Mouse (Mus musculus) thymus, adult 2 months (tissue): Measurements from ENCODE around the gene Plekha5. TPM values are rescaled to one million over a fixed set of nuclear protein-coding genes. Genes with fewer than 3 reads are reported as not detected.
A peak's percentile ranks its signal among the peaks of the same experiment; 100 is the strongest.

Experiments
- DNase-seq: peaks from one replicate; pipeline ENCODE4 v3.0.0; 2021
- H3K27ac ChIP-seq: fragments of 200-500 bp; 2 replicates; pipeline ENCODE4 v1.5.1; 2012; ENCODE audit warnings: low read length, control low read depth; ENCODE audit not compliant: control insufficient read depth, insufficient read depth
- H3K27me3 ChIP-seq: fragments of 200-500 bp; 2 replicates; pipeline ENCODE4 v1.6.1; 2012; ENCODE audit warnings: mild to moderate bottlenecking, low read length, moderate library complexity, mixed read lengths; ENCODE audit not compliant: control insufficient read depth, insufficient read depth
- H3K36me3 ChIP-seq: fragments of 200-500 bp; 2 replicates; pipeline ENCODE4 v1.6.1; 2012; ENCODE audit warnings: mild to moderate bottlenecking, low read length, moderate library complexity; ENCODE audit not compliant: control insufficient read depth, insufficient read depth
- H3K4me1 ChIP-seq: fragments of 200-500 bp; replicated peaks from 2 replicates; pipeline ENCODE4 v1.6.1; 2012; ENCODE audit warnings: low read length; ENCODE audit not compliant: control insufficient read depth, insufficient read depth
- H3K4me3 ChIP-seq: fragments of 200-500 bp; 2 replicates; pipeline ENCODE4 v1.5.1; 2012; ENCODE audit warnings: mild to moderate bottlenecking, low read length, control low read depth, moderate library complexity; ENCODE audit not compliant: control insufficient read depth, insufficient read depth
- CTCF ChIP-seq: fragments of 200-500 bp; IDR thresholded peaks from 2 replicates; pipeline ENCODE4 v1.5.1; 2012; ENCODE audit warnings: mild to moderate bottlenecking, control low read depth, low read length, moderate library complexity, borderline replicate concordance; ENCODE audit not compliant: control insufficient read depth, poor library complexity, insufficient read depth; ENCODE audit errors: extremely low read depth
- POLR2A ChIP-seq: fragments of 200-500 bp; IDR thresholded peaks from 2 replicates; pipeline ENCODE4 v1.6.1; 2012; ENCODE audit warnings: mild to moderate bottlenecking, low read length, control low read depth, moderate library complexity; ENCODE audit not compliant: control insufficient read depth, poor library complexity, insufficient read depth; ENCODE audit errors: extremely low read depth
- WGBS: fragments of 180-500 bp; shearing (Covaris S2); methylation state at CpG from one replicate; pipeline ENCODE4 v1.1.7; 2018; 5-methylcytosine and 5-hydroxymethylcytosine counted together
- polyA plus RNA-seq: library from polyadenylated mRNA; depleted of rRNA; stranded (reverse); fragments of >200 nt; gene quantifications from 2 replicates; pipeline ENCODE4 v1.2.3, GENCODE M21; 2012

Gene Plekha5
- polyA plus RNA-seq, 1 experiment = 25.5 TPM

DNA sequence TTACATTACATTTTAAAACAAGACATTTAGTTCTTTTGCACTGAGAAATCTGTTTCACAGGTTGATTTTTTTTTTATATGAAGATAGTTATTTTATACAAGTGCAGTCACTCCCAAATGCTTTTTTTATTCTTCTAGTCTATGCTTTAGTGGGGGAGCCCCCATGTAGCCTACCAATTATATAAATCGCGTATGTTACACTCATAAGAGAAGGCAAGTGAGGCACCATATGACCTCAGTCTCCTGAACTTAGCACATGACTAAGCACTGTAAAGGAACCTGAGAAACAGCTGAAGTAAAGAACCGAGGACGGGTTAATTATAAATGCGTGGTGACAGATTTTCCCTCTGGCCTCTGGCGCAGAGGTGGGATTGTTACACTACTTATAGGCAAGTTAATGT, 43.0 kb downstream of the Plekha5 start:
- no peak for TF ChIP-seq POLR2A
- TF ChIP-seq CTCF = no peak
- no peak overlapping the region for H3K4me3 ChIP-seq
- no peaks in the 10 kb centered on the region for H3K36me3 ChIP-seq
- no peak for DNase-seq
- no peaks in the 10 kb centered on the region for H3K27me3 ChIP-seq
- 81% methylated on average over 6 of the region's 6 CpGs for WGBS
- peaks cover 5% of the 10 kb centered on the region for H3K4me1 ChIP-seq
- H3K27ac ChIP-seq = no peak overlapping the region

DNA sequence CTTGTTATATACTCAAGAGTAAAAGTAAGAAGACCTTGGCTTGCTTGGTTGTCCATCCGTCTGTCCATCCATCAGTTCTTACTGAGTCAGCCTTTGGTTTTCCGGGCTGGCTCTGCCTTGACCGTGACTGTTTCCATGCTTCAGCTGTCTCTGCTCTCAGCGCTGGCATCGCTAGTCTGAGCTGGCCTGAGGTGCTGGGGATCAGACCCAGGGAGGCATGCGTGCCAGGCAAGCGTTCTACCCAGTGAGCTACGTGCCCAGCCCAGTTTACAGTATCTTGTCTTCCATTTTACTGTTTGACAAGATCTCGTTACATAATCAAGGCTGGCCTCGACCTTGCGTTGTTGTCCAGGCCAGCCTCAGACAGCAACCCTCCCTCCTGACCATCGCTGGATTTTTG, 44.0 kb downstream of the Plekha5 start:
- no peaks in the 10 kb centered on the region for H3K27me3 ChIP-seq
- DNase-seq = no peak
- no peaks in the 10 kb centered on the region for H3K36me3 ChIP-seq
- H3K4me3 ChIP-seq = no peak overlapping the region
- no peak overlapping the region for H3K27ac ChIP-seq
- peaks cover 5% of the 10 kb centered on the region for H3K4me1 ChIP-seq
- no peak for TF ChIP-seq CTCF
- no peak for TF ChIP-seq POLR2A
- WGBS = 96% methylated on average over 12 of the region's 12 CpGs

DNA sequence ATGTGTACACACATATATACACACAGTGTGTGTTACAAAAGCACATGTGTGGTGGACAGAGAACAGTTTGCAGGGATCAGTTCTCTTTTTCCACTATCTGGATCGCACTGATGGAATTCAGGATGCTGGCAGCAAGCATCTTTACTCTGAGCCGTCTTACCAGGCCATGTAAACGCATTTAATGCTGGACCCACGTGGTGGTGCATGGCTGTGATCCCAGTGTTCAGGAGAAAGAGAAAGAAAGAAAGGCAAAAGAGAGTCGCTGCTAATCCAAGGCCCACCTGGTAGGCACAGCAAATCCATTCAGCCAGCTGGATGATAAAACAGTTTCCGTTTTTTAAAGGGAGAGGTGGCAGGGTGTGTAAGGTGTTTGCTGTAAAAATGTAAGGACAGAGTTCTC, 45.9 kb downstream of the Plekha5 start:
- no peak for DNase-seq
- H3K4me3 ChIP-seq = no peak overlapping the region
- no peaks in the 10 kb centered on the region for H3K4me1 ChIP-seq
- 96% methylated on average over 6 of the region's 6 CpGs for WGBS
- H3K27ac ChIP-seq = no peak overlapping the region
- TF ChIP-seq POLR2A = no peak
- no peak for TF ChIP-seq CTCF
- no peaks in the 10 kb centered on the region for H3K36me3 ChIP-seq
- H3K27me3 ChIP-seq = no peaks in the 10 kb centered on the region

DNA sequence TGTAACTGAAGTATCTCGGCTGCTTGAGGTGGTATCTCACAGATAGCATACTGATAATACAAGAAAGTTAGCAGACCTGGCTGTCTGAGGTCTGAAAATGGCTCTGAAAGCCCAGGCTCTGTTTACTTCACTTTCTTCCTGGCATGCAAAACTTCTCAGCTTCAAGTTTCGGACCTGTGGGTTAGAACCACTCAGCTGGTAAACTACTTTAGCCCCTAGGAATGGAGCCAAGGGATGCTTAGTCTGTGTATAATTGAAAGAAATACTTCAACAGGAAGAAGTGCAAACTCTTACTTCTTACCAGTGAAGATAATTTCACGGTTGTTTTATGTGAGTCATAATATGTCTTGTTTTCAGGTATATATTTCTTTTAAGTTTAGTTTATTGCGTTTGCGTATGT, 47.9 kb downstream of the Plekha5 start:
- H3K27ac ChIP-seq = no peak overlapping the region
- no peaks in the 10 kb centered on the region for H3K4me1 ChIP-seq
- no peak for TF ChIP-seq POLR2A
- no peak for TF ChIP-seq CTCF
- DNase-seq = no peak
- 93% methylated on average over 5 of the region's 5 CpGs for WGBS
- no peaks in the 10 kb centered on the region for H3K27me3 ChIP-seq
- H3K36me3 ChIP-seq = no peaks in the 10 kb centered on the region
- no peak overlapping the region for H3K4me3 ChIP-seq

DNA sequence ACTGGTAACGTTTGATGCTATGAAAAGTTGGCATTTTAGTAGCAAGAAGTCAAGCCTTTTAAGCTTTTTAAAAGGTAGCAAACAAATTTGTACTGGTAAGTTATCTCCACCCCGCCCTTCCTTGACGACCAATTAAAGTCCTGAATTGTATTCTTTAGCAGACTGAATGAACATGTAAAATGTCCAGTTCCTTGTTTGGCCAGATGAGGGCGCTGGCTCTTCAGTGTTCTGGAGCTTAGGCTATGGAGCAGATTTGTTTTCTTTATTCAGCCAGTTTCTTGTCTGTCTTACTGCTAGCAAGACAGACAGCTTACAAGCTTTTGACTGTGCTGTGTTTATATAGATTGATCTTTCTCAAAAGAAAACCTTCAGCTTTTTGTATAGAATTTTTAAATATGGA, 48.5 kb downstream of the Plekha5 start:
- Histone ChIP-seq H3K4me1 (no peaks in the 10 kb centered on the region), H3K27ac (no peak overlapping the region), H3K27me3 (no peaks in the 10 kb centered on the region), H3K4me3 (no peak overlapping the region), H3K36me3 (no peaks in the 10 kb centered on the region)
- 63% methylated on average over 4 of the region's 4 CpGs for WGBS
- DNase-seq = peak; percentile 54
- no peak for TF ChIP-seq CTCF
- no peak for TF ChIP-seq POLR2A

DNA sequence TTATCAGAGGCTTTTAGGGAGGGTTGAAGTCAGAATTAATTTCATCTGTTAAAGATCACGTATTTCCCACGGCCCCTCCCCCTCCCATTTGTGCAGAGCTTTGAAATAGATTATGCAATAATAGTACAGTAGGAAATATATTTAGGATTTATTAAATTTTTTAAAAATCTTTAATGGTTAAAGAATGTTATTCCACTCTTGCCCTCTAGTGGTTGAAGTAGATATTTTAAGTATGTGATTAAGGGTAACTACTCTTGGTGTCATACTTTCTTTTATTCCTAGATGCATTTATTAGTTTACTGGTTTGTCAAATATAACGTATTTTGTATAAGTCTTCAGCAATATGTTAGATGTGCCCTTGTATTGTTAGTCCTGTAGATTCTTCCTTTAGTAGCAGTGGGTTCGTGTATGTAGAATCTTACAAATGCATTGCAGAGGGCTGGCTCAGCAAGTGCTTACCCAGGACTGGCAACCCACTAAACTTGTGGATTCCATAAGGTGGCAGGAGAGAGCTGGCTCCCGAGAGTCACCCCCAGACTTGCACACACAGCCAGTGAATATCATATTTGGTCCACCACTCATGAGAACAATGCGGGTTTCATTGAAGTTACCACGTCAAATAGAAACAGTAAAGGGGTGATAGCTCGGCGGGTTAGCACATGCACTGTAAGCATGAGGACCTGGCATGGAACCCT, 51.7 kb downstream of the Plekha5 start:
- DNase-seq = no peak
- WGBS = 87% methylated on average over 9 of the region's 9 CpGs
- H3K27ac ChIP-seq = no peak overlapping the region
- no peaks in the 10 kb centered on the region for H3K4me1 ChIP-seq
- no peaks in the 10 kb centered on the region for H3K36me3 ChIP-seq
- TF ChIP-seq CTCF = no peak
- no peak for TF ChIP-seq POLR2A
- H3K4me3 ChIP-seq = no peak overlapping the region
- H3K27me3 ChIP-seq = no peaks in the 10 kb centered on the region

DNA sequence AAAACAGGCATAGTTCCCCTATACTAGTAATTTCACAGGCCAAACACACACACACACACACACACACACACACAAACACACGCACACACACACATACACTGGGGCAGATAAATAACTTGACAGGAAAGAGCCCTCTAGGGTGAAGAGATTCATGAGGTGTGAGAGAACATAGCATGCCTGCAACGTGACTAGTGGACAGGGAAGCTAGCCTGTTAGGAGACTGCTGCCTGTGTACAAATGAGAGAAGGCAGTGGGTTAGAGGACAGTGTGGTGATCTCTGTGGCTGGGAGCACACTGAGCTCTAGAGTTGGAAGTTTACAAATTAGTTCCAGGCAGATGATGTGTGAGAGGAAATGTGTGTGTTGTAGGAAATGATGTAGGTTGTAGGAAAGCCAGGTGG, 53.1 kb downstream of the Plekha5 start:
- 86% methylated on average over 2 of the region's 2 CpGs for whole genome bisulfite sequencing
- Histone ChIP-seq H3K4me1 (no peaks in the 10 kb centered on the region), H3K36me3 (no peaks in the 10 kb centered on the region), H3K27me3 (no peaks in the 10 kb centered on the region), H3K27ac (no peak overlapping the region), H3K4me3 (no peak overlapping the region)
- no peak for TF ChIP-seq CTCF
- TF ChIP-seq POLR2A = no peak
- DNase-seq = no peak
